Mouse (Mus musculus) ES-E14 (cell line): ENCODE data around the gene Map3k15.

Source experiments
- HCFC1 ChIP-seq: IDR thresholded peaks from 2 replicates; pipeline ENCODE4 v1.6.1; 2012; ENCODE audit warnings: low read length, inconsistent platforms, borderline replicate concordance; ENCODE audit not compliant: insufficient read depth
- ZC3H11A ChIP-seq: IDR thresholded peaks from 2 replicates; pipeline ENCODE4 v1.6.1; 2012; ENCODE audit warnings: low read depth, mild to moderate bottlenecking, inconsistent platforms, low read length, borderline replicate concordance
- ZNF384 ChIP-seq: IDR thresholded peaks from 2 replicates; pipeline ENCODE4 v1.6.1; 2012; ENCODE audit warnings: low read depth, low read length, inconsistent platforms

- TF ChIP-seq ZC3H11A: no peak
- TF ChIP-seq ZNF384: no peak
- TF ChIP-seq HCFC1: no peak
Measured at GRCm38 (mm10) chrX:160153147-160153815, 165.0 kb downstream of the Map3k15 start.
